Mouse (Mus musculus) cerebellum, adult 9-11 months (tissue): ENCODE results near the gene Adcy10.

Source experiments
- DNase-seq: peaks from one replicate; pipeline ENCODE4 v3.0.0; 2022

Gene Adcy10

GRCm38 (mm10) chr1:165608904-165609303, 123.9 kb downstream of the Adcy10 start:
- DNase-seq = no peak

- no peak for DNase-seq
Measured at GRCm38 (mm10) chr1:165609495-165610320, 124.7 kb downstream of the Adcy10 start.

GRCm38 (mm10) chr1:165610321-165610999, 125.5 kb downstream of the Adcy10 start:
- DNase-seq = no peak

GRCm38 (mm10) chr1:165612714-165613113, 127.7 kb downstream of the Adcy10 start:
- DNase-seq = no peak

- no peak for DNase-seq
Measured at GRCm38 (mm10) chr1:165613926-165614325, 128.9 kb downstream of the Adcy10 start.

GRCm38 (mm10) chr1:165614793-165615192, 129.8 kb downstream of the Adcy10 start:
- no peak for DNase-seq

GRCm38 (mm10) chr1:165616652-165617051, 131.7 kb downstream of the Adcy10 start:
- DNase-seq = no peak

- DNase-seq = no peak
Measured at GRCm38 (mm10) chr1:165617166-165617891, 132.3 kb downstream of the Adcy10 start.

GRCm38 (mm10) chr1:165618201-165618624, 133.2 kb downstream of the Adcy10 start:
- no peak for DNase-seq

- DNase-seq = no peak
Measured at GRCm38 (mm10) chr1:165625058-165625457, 140.1 kb downstream of the Adcy10 start.

GRCm38 (mm10) chr1:165625896-165626295, 140.9 kb downstream of the Adcy10 start:
- DNase-seq = no peak
